Mouse (Mus musculus) lung, postnatal 14 days (tissue): Measurements from ENCODE around the gene Amotl1.

Source experiments
- DNase-seq: peaks from one replicate; pipeline ENCODE4 v3.0.0; 2021

Gene Amotl1

GRCm38 (mm10) chr9:14636244-14636643, 8.6 kb downstream of the Amotl1 start:
- no peak for DNase-seq

GRCm38 (mm10) chr9:14635551-14635950, 9.3 kb downstream of the Amotl1 start:
- DNase-seq, result no peak

GRCm38 (mm10) chr9:14634155-14634554, 10.7 kb downstream of the Amotl1 start:
- no peak for DNase-seq

- no peak for DNase-seq
Observed at GRCm38 (mm10) chr9:14632365-14633163, 12.3 kb downstream of the Amotl1 start.

- DNase-seq, result no peak
Observed at GRCm38 (mm10) chr9:14631729-14632128, 13.1 kb downstream of the Amotl1 start.

- no peak for DNase-seq
Observed at GRCm38 (mm10) chr9:14627525-14627924, 17.3 kb downstream of the Amotl1 start.

GRCm38 (mm10) chr9:14625961-14626360, 18.9 kb downstream of the Amotl1 start:
- no peak for DNase-seq

- peak; percentile 73 for DNase-seq
Observed at GRCm38 (mm10) chr9:14625024-14625423, 19.8 kb downstream of the Amotl1 start.

GRCm38 (mm10) chr9:14623928-14624327, 20.9 kb downstream of the Amotl1 start:
- no peak for DNase-seq

- DNase-seq, result no peak
Observed at GRCm38 (mm10) chr9:14623250-14623649, 21.6 kb downstream of the Amotl1 start.

GRCm38 (mm10) chr9:14622848-14623247, 22.0 kb downstream of the Amotl1 start:
- DNase-seq, result no peak

GRCm38 (mm10) chr9:14620107-14620506, 24.7 kb downstream of the Amotl1 start:
- DNase-seq, result no peak

GRCm38 (mm10) chr9:14614931-14615880, 29.6 kb downstream of the Amotl1 start:
- peak; percentile 70 for DNase-seq

GRCm38 (mm10) chr9:14614205-14614930, 30.5 kb downstream of the Amotl1 start:
- peak; percentile 50 for DNase-seq

GRCm38 (mm10) chr9:14613308-14614204, 31.3 kb downstream of the Amotl1 start:
- no peak for DNase-seq

- no peak for DNase-seq
Observed at GRCm38 (mm10) chr9:14612588-14612987, 32.3 kb downstream of the Amotl1 start.

GRCm38 (mm10) chr9:14608521-14608920, 36.3 kb downstream of the Amotl1 start:
- DNase-seq, result peak; percentile 51

- no peak for DNase-seq
Observed at GRCm38 (mm10) chr9:14607464-14607863, 37.4 kb downstream of the Amotl1 start.

- no peak for DNase-seq
Observed at GRCm38 (mm10) chr9:14605992-14606391, 38.9 kb downstream of the Amotl1 start.

- no peak for DNase-seq
Observed at GRCm38 (mm10) chr9:14604363-14604762, 40.5 kb downstream of the Amotl1 start.

GRCm38 (mm10) chr9:14603475-14603874, 41.4 kb downstream of the Amotl1 start:
- no peak for DNase-seq

- no peak for DNase-seq
Observed at GRCm38 (mm10) chr9:14599799-14600198, 45.1 kb downstream of the Amotl1 start.
